Mouse (Mus musculus) adrenal gland, postnatal 4 days (tissue): ENCODE measurements around the gene Tubg1. TPM values are rescaled to one million over a fixed set of nuclear protein-coding genes. Genes with fewer than 3 reads are reported as not detected.

Experiments
- DNase-seq, 2 experiments: peaks; one replicate each; pipeline ENCODE4 v3.0.0; 2021 to 2022; ENCODE audit warnings: low spot score in 2 of 2, mixed read lengths in 2 of 2
- total RNA-seq, 2 experiments: library from RNA; stranded (reverse); gene quantifications; 2 replicates each; pipeline ENCODE4 v1.2.3; 2021

Gene Tubg1
- total RNA-seq, 2 experiments from 2014 or later: 42.0 to 42.6 TPM

- no peak for DNase-seq
Measured at GRCm38 (mm10) chr11:101163476-101164350, 44.0 kb downstream of the Tubg1 start.

- no peak for DNase-seq
Measured at GRCm38 (mm10) chr11:101164351-101164665, 44.6 kb downstream of the Tubg1 start.

GRCm38 (mm10) chr11:101164677-101165580 lies 45.2 kb downstream of the Tubg1 start:
- no peak for DNase-seq

- DNase-seq: no peak
Measured at GRCm38 (mm10) chr11:101166357-101166756, 46.6 kb downstream of the Tubg1 start.

- DNase-seq: no peak
Measured at GRCm38 (mm10) chr11:101167211-101167962, 47.6 kb downstream of the Tubg1 start.

- no peak for DNase-seq
Measured at GRCm38 (mm10) chr11:101167963-101168300, 48.2 kb downstream of the Tubg1 start.

GRCm38 (mm10) chr11:101168301-101168980 lies 48.7 kb downstream of the Tubg1 start:
- DNase-seq: no peak

- no peak for DNase-seq
Measured at GRCm38 (mm10) chr11:101169301-101170107, 49.8 kb downstream of the Tubg1 start.

- DNase-seq: no peak
Measured at GRCm38 (mm10) chr11:101170354-101170810, 50.6 kb downstream of the Tubg1 start, which contains the start of gene Cntnap1. Gene Cntnap1 (plus strand): TSS chr11:101170523.

- peak; percentile 73 to 88 for DNase-seq
Measured at GRCm38 (mm10) chr11:101170811-101171610, 51.3 kb downstream of the Tubg1 start, which contains the start of gene Plekhh3. Gene Plekhh3 (minus strand): TSS chr11:101171351.

- no peak for DNase-seq
Measured at GRCm38 (mm10) chr11:101171721-101172433, 52.1 kb downstream of the Tubg1 start.

- DNase-seq: no peak
Measured at GRCm38 (mm10) chr11:101172434-101172815, 52.7 kb downstream of the Tubg1 start.

GRCm38 (mm10) chr11:101173112-101173511 lies 53.4 kb downstream of the Tubg1 start:
- no peak for DNase-seq

- peak in 1 of 2 experiments; percentile 61 for DNase-seq
Measured at GRCm38 (mm10) chr11:101173631-101174388, 54.1 kb downstream of the Tubg1 start.

- no peak for DNase-seq
Measured at GRCm38 (mm10) chr11:101174389-101174745, 54.6 kb downstream of the Tubg1 start.

GRCm38 (mm10) chr11:101174851-101175628 lies 55.3 kb downstream of the Tubg1 start, which contains the start of gene Ccr10:
Gene Ccr10 (minus strand): TSS chr11:101175443.
- DNase-seq: no peak
